Mouse (Mus musculus): ENCODE measurements around the gene Col17a1.

Gene Col17a1

DNA sequence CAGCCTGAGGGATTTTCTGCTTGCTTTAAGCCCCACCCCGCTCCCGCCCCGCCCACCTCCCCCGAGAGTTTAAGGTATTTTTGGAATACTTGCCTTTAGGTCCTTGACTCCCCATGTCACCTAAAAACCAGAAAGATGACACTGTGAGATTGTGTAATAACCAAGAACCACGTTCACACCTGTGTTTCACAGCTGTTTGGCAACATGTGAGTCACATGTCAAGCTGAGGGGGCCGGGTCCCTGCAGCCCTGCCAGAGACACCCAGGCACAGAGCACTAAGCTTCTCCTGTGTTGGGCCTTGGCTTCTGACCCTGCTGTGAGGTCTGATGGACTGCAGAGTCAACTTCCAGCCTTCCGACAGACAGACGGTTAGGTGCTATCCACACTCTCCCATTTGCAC, 24.3 kb downstream of the Col17a1 start:
- DNase-seq (ENCODE audit: low read depth, low spot score), result no peak

DNA sequence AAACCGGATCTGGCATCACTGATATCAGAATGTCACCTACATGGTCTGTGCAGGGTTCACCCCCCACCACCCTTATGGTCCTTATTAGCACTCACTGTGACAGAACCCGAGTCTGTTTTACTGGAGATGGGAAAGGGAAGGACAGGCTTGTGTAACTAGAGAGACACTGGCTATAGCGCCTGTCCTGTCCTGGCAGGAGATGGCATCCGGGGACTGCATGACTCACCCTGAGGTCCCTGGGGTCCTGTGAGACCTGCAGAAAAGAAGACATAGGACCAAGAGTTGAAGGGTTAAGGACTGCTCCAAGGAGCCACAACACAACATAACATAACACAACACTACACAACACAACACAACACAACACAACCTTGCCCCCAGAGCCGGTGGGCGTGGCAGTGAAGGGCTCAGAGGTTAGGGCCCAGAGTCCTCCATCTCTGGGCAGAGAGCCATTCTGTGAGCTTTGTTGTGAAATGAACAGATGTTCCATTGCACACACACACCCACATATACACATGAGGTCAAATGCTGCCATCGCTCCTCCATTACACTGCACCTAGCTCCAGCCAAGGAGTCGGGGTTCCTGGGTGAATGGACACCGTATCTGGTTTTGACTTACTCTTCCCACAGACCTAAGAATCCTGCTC, 32.0 kb downstream of the Col17a1 start:
- no peak for DNase-seq (ENCODE audit: low read depth, low spot score)

DNA sequence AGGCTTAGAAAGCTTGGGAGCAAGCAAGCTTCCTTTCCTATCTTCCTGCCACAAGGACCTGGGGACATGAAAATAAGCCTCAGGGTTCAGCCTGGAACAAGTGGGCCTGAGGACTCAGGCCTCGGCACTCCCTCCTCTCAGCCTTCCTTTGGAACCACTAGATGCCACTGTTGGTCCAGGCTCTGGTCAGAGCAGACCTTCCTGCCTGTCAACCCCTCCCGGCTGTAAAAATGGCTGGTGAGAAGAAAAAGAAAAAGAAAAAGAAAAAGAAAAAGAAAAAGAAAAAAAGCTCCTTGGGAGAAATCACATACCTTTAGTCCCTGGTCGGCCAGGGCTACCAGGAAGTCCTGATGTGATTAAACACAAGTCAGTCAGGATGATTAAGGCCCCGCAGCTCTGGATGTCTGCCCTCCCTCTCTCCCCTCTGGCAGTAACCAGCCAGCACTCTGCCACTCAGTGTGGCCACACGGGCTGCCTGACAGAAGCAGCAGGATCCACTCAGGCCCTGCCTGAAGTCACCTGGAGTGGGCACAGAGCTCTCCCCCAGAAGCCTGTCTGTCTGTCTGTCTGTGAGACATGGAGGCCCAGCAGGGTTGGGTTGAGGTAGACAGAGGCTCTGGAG, 32.9 kb downstream of the Col17a1 start:
- DNase-seq (ENCODE audit: low read depth, low spot score), result no peak

DNA sequence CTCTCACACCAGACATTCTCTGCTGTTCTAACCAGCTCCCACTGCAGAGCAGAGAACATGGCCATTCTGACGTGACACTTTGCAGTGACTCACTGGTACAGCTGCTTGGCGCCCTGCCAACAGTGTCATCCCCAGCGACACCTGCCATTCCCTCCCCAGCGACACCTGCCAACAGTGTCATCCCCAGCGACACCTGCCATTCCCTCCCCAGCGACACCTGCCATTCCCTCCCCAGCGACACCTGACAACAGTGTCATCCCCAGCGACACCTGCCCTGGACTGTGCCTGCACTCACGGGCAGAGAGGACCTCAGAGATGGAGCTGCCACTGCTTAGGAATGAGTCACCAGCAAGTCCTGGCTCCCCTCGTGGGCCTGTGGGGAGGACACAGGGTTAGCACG, 37.0 kb downstream of the Col17a1 start:
- no peak for DNase-seq (ENCODE audit: low read depth, low spot score)

DNA sequence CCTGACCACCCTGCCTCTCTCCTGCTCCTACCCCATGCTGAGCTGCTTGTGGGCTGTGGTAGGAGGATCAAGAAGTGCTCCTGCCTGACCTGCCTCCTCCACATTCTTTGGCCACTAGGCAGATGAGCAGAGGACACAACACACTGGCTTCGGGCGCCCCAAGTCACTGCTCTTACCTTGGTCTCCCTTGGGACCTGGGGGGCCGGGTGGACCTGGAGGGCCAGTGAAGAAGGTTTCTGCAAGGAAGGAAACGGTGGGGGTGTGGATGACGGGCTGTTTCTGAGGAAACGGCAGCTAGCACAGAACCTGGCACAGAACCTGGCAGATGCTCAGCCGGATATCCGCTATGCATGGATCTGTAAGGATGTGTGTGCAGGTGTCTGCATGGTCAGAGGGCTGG, 38.7 kb downstream of the Col17a1 start:
- no peak for DNase-seq (ENCODE audit: low read depth, low spot score)

DNA sequence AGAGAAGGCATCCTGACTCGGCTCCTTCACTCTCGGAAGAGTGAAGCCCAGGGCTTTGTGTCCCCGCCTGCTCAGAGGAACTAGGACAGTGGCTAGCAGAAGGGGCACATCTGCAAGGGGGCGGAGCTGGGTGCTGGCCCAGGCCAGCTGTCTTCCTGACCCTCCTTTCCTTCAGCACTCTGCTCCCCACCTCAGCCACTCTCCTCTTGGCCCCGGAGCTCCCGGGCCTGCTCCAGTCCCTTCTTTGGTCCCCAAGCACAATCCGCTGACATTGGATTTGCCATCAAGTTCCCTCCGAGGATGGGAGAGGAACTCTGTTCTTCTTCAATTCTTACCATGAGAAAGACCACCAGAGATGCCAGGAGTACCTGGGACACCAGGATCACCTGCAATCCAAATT, 39.6 kb downstream of the Col17a1 start:
- no peak for DNase-seq (ENCODE audit: low read depth, low spot score)

DNA sequence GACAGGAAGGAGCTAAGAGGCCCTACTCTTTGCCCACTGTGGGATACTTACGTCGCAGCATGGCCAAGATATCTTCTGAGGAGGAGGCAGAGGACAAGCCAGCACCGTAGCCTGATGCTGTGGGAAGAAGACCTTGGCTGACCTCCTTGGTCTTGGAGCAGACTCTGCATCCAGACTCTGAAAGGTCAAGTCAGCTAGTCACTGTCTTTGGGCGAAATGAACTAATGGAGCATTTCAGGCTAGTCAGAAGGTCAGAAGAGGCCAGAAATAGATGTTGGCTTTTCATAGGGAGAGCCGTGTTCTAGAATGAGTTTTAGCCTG, 40.8 kb downstream of the Col17a1 start:
- no peak for DNase-seq (ENCODE audit: low read depth, low spot score)

DNA sequence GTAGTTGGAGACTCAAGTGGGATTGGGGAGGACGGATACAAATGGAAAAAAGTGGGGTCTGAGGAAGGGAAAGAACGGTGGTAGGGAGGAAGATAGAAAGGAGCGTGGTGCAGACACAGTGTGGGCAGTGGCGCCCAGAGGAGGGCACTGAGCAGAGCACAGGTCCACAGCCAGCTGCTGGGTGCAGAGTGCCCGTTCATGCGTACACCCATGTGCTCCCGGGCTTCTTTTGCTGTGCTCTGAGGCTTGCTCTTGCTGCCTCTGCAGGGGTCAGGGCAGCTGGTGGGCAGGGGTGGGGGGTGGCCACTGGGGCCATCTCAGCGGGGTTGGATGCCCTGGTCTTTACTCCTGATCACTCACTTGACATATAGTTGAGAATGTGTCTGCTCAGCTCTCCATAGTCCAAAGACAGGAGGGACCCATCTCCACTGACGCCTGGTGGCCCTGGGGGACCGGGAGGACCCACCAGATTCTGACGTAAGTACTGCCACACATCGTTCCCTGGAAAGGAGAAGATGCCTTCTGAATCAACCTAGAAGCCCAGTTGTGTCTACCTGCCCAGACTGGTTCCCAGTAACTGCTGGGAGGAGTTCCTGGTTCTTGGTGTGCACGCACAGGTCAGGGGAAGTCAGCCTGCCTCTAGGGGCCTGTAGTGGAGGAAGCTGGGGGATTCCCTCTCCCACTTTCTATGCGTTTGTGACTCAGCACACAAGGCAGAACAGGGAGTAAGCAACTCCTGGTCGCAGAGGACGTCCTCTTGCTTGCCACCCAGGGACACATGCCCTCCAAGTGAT, 41.3 kb downstream of the Col17a1 start:
- DNase-seq (ENCODE audit: low read depth, low spot score), result no peak

DNA sequence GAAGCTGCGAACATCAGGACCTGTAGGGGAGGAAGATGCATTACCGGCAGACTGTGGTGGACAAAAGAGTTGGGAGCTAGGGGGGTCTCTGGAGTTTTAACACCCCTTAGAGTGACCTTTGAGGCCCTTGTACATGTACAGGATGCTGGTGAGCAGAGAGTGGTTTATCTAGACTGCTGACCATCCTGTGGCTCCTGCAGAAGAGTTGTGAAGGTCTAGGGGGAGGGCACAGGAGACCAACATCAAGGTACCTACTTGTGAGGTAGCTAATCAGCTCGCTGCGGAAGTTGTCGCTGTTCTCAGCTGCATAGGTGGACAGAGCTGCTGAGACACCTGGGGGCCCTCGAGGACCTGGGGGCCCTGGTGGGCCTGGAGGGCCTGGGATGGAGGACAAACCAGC, 42.8 kb downstream of the Col17a1 start:
- DNase-seq (ENCODE audit: low read depth, low spot score), result no peak

- DNase-seq (ENCODE audit: low read depth, low spot score), result no peak
Observed at GRCm38 (mm10) chr19:47646508-47647120, 45.3 kb downstream of the Col17a1 start.

GRCm38 (mm10) chr19:47645583-47645982, 46.3 kb downstream of the Col17a1 start:
- no peak for DNase-seq (ENCODE audit: low read depth, low spot score)

DNA sequence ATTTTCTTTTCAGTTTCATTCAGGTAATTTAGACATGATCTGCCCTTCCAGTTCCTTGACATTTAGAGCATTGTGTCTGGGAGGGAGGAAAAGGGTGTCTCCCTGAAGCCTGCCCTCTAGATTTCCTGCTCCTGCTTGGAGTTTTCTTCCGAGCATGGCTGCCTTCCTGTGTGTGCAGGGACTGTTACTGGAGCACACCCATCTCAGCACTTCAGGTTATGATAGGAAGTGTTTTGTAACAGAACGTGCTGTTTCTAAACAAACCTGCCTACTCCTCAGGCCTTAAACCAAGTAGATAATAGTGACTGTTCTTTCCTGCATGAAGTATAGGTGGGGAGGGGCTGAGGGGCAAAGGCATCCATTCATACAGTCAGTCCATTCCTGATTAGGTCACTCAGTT, 48.0 kb downstream of the Col17a1 start:
- no peak for DNase-seq (ENCODE audit: low read depth, low spot score)

- DNase-seq (ENCODE audit: low read depth, low spot score), result no peak
Observed at GRCm38 (mm10) chr19:47635380-47635779, 56.5 kb downstream of the Col17a1 start.

GRCm38 (mm10) chr19:47631799-47632198, 60.1 kb downstream of the Col17a1 start:
- no peak for DNase-seq (ENCODE audit: low read depth, low spot score)

- DNase-seq (ENCODE audit: low read depth, low spot score), result no peak
Observed at GRCm38 (mm10) chr19:47630381-47630780, 61.5 kb downstream of the Col17a1 start.

- no peak for DNase-seq (ENCODE audit: low read depth, low spot score)
Observed at GRCm38 (mm10) chr19:47629068-47629467, 62.8 kb downstream of the Col17a1 start.

GRCm38 (mm10) chr19:47627450-47627849, 64.4 kb downstream of the Col17a1 start:
- no peak for DNase-seq (ENCODE audit: low read depth, low spot score)

DNA sequence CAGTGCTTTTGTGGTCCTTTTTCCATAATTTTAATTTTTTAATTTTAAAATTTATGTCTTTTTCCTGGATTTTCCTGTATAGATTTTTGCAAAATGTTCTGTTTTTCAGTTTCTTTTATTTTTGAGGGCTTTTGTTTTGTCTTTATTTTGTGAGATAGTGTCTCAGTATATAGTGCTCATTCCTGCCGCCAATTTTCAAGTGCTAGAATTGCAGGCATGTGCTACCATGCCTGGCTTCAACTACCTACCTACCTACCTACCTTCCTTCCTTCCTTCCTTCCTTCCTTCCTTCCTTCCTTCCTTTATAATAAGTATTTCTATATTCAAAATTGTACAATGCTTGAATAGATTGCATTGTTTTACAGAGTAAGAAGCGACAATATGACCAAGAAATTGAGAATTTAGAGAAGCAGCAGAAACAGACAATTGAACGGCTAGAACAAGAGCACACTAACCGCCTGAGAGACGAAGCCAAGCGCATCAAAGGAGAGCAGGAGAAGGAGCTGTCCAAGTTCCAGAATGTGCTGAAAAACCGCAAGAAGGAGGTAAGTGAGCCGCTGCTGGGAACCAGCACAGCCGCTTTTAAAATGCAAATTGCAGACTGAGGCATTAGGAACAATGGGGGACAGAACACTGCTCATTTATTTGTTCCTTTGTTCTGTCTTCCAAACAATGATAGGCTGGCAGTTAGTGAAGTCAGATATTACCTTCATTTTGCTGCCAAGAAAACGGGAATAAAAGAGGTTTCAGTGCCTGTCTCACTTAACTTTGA, 66.8 kb downstream of the Col17a1 start:
- DNase-seq (ENCODE audit: low read depth, low spot score), result no peak

DNA sequence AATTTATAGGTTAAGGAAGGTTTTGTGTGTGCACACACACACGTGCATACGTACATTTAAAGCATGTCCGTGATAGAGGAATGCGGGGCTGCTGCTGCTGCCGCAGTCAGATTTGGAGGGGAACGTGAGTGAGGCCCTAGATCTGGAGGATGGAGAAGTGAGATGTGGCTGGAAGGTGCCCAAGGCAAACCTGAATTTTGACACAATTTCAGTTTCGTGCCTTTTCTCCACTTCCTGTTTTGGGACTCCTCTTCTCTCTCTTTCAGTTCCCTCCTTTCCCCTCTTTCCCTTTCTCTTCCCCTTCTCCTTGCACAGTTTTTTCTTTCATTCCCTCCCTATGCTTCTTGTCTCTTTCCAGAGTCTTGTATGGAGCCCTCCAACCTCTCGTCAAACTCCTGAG, 70.4 kb downstream of the Col17a1 start:
- DNase-seq (ENCODE audit: low read depth, low spot score), result no peak

GRCm38 (mm10) chr19:47613442-47613841, 78.5 kb downstream of the Col17a1 start:
- no peak for DNase-seq (ENCODE audit: low read depth, low spot score)

- DNase-seq (ENCODE audit: low read depth, low spot score), result no peak
Observed at GRCm38 (mm10) chr19:47608513-47608912, 83.4 kb downstream of the Col17a1 start.

Data from c-Kit-negative CD71-positive TER-119-positive erythroid progenitor cells, embryonic 14.5 days (primary cell).